Mouse (Mus musculus) c-Kit-negative CD71-positive TER-119-positive erythroid progenitor cells, embryonic 14.5 days (primary cell): Measurements from ENCODE around the gene Fam122a.

Experiments used
- DNase-seq: peaks from one replicate; pipeline ENCODE4 v3.0.0-alpha.2; 2013; ENCODE audit warnings: low read depth, low spot score

Gene Fam122a

DNA sequence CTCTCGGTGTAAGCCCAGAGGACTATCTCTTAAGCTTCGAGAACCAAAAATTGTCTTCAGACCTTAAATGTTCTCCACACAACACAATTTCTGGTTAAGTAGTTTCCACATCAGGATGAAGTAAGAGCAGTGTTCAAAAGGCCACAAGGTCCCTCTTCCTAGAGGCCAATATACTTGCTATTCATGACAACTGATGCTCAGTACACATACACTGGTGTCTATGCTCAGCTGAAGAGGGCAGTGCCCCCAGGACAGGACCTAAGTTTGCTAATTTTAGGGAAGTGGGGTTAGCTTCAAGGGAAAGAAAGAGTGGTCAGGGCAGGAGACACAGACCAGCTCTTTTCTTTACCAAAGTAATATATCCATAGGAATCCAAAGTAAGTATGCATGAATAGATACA is 45.8 kb downstream of the Fam122a start:
- DNase-seq, result no peak

DNA sequence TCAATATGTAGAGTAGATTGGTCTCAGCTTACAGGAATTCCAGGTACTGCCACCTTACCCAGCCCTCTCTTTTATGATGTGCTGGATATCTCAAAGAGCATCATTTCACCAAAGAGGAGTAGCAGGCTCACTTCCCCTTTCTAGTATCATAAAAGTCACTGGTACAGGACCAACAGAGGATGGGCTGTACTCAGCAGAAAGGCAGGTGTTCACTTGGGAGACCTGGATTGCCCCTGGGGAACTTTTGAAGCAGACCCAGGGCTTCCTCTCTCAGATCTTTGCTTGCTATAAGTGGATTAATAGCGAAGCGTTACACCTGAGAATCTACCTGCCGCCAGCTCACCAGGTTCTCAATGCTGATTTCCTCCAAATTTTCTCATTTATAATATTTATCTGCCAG is 49.1 kb downstream of the Fam122a start:
- DNase-seq, result no peak

DNA sequence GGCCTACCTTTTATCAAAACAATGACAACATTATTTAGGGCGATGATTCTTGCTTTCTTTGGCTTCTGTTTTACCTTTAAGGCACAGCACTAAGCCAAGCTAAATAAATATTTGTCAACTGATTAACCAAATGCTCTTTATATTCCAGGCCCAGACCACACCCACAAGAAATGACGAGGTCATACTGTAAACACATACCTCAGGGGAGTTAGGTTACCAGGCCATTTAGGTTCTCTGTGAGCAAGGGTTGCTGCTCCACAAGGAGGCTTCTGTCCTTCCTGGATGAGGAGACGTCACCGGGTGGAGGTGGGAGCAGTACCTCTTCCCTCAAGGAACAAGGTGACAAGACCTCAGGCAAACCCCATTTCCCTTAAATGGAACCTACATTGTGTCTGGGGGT is 49.9 kb downstream of the Fam122a start:
- no peak for DNase-seq

DNA sequence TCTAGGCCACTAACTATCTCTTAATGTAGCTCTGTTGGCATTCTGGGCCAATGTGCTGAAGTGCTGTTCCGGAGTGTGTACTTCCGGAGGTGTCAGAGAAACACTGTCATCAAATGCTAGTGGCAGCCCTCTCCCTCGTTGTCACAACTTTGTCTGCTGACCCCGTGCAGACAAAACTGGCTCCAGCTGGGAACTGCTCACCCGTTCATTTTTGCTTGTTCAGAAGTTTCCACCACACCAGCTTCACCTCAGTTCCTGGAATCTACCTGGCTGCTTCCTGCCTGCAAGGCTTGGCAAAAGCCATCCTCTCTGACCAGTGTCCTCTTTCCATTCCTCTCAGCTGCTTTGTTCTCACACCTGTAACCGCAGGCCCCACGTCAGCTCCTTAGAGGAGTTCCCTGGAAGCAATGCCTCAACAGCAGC is 50.4 kb downstream of the Fam122a start:
- no peak for DNase-seq
